Mouse (Mus musculus): ENCODE results near the gene Popdc2.
"Not testable (repeated sequence)": the region's sequence is repeated elsewhere in the genome, so short reads cannot be mapped to it uniquely, and the experiment has no call there.

Popdc2 gene

DNA sequence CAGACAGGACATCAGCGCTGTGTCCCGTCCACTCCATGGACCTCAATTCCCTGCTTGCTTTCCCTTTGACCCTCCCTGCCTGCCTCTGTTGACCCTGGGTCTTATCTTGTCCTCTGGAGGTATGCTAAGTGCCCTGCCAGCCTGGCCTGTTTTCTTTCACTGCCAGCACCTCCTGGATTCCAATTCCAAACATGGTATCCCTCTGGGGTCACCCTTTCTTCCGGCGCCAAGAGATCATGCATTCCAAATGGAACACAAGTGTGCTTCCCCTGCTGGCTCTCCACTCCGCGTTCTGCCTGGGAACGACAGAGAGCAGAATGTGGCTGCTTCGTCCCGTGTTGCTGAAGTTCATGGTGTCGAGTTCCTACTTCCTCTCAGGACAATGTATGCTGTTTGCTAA is at the start of gene Popdc2:
Gene Popdc2 (plus strand): TSS at position 277 of the 400 bp plus-strand sequence.
- in situ Hi-C loops (cut with MseI, MboI): no loop called here

DNA sequence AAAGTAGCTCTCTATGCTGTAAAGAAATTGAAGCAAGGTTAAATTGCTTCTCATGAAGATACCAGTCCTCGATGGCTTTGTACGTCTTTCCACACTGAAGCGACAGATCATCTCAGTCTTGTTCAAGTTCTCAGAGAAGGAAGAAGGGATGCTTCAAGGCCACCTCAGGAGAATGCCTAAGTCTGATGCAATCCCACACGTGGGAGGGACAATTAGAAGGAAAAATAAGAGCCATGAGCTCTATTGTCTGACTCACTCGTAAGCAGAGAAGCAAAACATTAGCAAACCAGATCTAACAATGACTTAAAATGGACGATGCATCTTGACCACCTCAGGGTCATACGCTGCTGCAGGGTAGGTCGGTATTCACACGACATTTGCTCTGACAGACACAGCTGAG is 43.5 kb upstream of the Popdc2 start:
- in situ Hi-C loops (cut with MseI, MboI): no loop called here

GRCm38 (mm10) chr16:38319087-38319486 is 42.9 kb upstream of the Popdc2 start:
- in situ Hi-C loops (cut with MseI, MboI): no loop called here

DNA sequence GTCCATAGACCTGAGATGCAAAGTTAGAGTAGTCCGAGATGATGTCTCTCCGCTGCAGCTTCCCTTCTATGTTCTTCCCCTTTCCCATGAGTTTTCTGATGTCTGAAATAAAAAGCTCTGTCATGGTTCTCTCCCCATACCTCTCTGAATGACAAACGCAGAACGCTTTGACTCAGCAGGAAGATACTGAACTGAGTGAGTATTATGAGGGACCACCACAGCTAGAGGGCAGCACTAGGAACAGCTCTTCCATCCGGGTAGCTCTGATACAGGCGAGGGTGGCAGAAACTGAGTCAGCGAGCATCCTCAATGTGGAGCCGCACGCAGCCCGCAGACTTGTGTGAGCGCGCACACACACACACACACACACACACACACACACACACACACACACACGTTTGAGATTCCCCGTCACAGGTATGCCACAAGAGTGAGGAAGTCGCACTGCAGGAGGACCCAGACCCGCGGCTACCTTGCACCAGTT is 40.5 kb upstream of the Popdc2 start:
- in situ Hi-C loops (cut with MseI, MboI): no loop called here

DNA sequence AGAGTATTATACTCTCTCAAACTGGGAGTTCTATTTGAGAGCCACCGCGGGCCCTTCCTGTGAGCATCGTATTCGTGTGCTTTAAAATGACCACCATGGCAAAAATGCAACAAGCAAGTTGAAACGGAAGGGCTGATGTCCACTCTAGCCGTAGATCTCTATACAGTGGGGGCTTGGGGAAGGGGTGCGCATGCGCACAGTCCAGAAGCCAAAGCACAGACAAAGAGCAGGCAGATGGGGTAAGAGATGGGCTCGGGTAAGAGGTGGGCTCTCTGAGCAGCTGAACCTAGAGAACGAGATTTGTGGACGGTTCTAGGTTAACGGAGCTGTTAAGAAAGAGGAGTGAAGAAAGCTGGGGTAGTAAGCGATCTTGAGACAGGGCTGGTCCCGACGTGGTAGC is 37.7 kb upstream of the Popdc2 start:
- in situ Hi-C loops (cut with MseI, MboI): no loop called here

GRCm38 (mm10) chr16:38326778-38327397 is 35.1 kb upstream of the Popdc2 start:
- in situ Hi-C loops (cut with MseI, MboI): no loop called here

GRCm38 (mm10) chr16:38329340-38329739 is 32.7 kb upstream of the Popdc2 start:
- in situ Hi-C loops (cut with MseI, MboI): no loop called here

- in situ Hi-C loops (cut with MseI, MboI): no loop called here
Observed at GRCm38 (mm10) chr16:38334431-38334830, 27.6 kb upstream of the Popdc2 start.

- in situ Hi-C loops (cut with MseI, MboI): not testable (repeated sequence)
Observed at GRCm38 (mm10) chr16:38338077-38338476, 23.9 kb upstream of the Popdc2 start.

DNA sequence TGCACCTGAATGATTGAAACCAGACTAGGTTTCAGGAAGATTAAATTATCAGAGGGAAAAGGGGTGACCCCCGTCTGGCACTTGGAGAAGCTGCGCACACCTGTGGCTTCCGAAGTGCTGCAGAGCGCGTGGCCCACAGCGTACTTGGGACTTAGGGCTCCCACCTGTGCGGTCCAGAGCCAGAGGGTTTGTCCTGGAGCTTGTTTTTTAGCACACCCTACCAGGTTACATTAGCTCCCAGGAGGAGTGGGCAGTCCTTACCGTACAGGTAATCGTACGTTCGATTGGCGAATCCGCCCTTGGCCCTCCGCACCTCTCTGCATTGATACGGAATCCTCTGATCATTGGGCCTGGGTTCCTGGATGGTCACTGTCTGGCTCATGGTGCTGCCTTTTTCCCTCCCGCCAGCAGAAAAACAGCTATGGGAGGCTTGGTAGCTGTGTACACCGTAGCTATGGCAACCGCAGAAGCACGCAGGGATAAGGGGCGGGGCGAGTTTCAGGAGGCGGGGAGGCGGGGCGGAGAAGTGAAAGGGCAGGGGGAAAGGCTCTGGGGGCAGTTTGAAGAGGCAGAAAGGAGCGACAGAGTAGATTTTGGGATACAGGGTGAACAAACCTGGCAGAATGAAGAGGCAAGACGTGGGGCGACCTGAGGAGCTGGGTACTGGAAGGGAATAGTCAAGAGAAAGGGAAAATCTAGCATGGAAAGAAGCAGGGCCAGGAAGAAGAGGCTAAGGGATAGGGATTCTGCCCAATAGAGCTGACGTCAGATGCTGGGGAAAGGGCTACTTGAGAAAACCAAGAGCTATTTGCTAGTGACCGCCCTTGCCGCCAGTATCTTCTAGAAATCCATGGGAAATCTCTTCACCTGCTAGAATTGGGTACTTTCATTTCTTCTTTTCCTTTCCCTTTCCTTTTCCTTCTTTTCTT is 20.3 kb upstream of the Popdc2 start, which contains the start of gene Maats1:
Gene Maats1 (minus strand): TSS at position 748 of the 929 bp plus-strand sequence.
- in situ Hi-C loops (cut with MseI, MboI): loop anchor here in 1 of 2 experiments (10.0 kb wide), 1 partner anchor 143 kb away; no protein-coding TSS in a partner anchor

DNA sequence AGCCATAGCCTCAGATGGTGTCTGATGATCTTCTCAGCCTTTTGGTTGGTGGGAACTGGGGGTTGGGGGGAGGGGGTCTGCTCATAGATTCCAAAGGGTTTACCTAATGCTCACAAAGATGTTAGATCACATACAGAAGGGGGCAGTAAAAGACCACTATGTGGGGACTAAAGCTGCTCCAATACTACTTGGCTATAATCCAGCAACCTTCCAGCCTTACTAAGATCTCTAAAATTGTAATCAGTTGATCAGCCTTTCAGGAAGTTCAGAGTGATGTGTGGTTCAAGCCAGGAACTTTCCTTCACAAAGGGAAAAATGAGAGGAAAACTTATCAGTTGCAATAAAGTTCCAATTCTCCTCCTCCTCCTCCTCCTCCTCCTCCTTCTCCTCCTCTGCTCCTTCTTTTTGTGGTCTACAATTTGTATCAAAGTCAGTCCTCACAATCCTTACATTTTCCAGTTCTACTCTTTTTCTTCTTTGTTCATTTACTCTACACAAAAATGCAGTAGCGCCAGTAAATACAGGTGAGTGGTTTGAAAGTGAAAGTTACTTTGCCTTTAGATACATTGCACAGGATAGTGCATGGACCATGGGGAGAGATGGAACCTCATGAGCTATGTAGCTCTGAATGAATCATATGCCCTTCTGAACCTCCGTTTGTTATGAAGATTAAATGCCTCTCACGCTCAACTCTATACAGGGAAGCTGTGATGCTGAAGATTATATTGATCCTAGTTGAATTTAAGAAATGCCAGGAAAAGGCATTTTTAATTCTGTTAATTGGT is 16.9 kb upstream of the Popdc2 start:
- in situ Hi-C loops (cut with MseI, MboI): loop anchor here (5.0 to 10.0 kb wide), 2 partner anchors 140 to 142 kb away; no protein-coding TSS in a partner anchor

DNA sequence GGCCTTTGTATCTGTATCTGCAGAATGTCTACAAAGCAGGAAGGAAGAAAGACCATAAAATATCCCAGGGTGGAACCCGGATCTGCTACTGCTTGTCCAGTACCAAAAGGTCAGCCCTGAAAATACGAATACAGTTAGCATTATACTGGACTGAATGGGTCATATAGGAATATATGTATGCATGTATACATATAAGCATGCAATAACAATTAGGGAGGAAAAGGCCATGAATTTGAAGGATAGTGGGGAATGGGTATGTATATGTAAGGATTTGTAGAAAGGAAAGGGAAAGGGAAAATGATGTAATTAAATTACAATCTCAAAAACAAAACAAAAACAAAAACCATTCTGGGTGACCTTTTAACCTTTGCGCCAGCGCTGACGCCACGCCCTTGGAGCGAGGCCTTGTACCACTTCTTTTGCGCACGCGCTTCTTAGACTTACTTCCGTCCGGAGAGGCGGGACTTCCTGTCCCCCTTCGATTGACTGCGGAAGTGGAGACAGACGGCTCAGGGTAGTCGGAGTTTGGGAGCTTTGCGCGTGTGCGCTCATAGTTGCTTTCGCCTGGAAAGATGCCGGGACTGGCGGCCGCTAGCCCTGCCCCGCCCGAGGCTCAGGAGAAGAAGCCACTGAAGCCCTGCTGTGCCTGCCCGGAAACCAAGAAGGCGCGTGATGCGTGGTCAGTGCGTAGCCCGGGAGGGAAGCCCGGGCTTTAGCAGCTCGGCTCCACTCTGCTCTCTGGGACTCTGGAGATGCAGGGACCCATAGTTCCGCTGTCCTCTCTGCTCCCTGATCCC is 15.3 kb upstream of the Popdc2 start, which contains the start of the genes Cox17 and Gm21987:
Gene Cox17 (plus strand): TSS at position 463 of the 797 bp plus-strand sequence.
Gene Gm21987 (plus strand): TSS at position 512 of the 797 bp plus-strand sequence.
- in situ Hi-C loops (cut with MseI, MboI): loop anchor here (5.0 to 10.0 kb wide), 2 partner anchors 138 to 141 kb away; no protein-coding TSS in a partner anchor

- in situ Hi-C loops (cut with MseI, MboI): loop anchor here (5.0 to 10.0 kb wide), 2 partner anchors 137 to 140 kb away; no protein-coding TSS in a partner anchor
Observed at GRCm38 (mm10) chr16:38347588-38347987, 14.4 kb upstream of the Popdc2 start.

GRCm38 (mm10) chr16:38348217-38348761 is 13.7 kb upstream of the Popdc2 start:
- in situ Hi-C loops (cut with MseI, MboI): loop anchor here (5.0 to 10.0 kb wide), 2 partner anchors 137 to 139 kb away; no protein-coding TSS in a partner anchor

GRCm38 (mm10) chr16:38349881-38350280 is 12.1 kb upstream of the Popdc2 start:
- in situ Hi-C loops (cut with MseI, MboI): loop anchor here (5.0 to 10.0 kb wide), 2 partner anchors 135 to 137 kb away; no protein-coding TSS in a partner anchor

DNA sequence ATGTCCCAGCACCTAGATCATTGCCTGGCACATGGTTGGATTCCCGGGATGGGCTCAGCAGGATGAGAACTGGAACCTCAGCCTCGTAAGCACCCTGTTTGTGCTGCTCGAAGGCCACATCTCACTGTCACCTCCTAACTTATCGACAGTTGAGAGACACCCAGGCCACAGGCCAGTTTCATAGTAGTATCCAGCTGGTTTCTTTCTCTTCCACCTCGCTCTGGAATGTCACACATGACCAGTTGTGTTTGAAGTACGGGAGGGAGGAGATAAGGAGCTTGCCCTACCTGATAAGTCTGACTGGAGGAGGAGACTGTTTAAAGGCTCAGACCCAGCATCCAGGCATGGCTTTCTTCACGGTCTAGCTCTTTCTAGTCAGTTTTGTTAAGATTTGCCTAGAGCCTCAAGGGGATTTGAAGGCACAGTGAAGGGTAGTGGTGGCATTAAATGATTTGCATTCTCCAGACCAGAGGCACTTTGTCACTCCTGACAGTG is 11.6 kb upstream of the Popdc2 start:
- in situ Hi-C loops (cut with MseI, MboI): no loop called here

DNA sequence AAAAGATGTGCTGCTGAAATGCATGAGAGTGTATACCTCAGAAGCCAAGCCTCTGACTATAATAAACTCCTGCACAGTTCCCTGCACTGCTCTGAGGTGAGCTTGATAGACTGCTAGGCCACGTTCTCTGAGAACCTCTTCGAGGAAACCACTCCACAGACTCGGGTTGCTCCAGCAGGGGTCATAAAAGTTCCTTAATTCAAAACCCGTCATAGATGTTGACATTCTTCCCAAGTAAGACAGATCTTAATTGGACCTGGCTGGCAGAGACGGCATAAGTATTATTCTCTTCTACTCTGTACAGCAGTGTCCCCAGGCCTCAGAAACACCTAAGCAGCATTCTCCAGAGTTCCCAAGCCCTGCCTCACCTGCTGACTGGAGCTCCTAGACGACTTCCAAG is 11.1 kb upstream of the Popdc2 start:
- in situ Hi-C loops (cut with MseI, MboI): no loop called here

DNA sequence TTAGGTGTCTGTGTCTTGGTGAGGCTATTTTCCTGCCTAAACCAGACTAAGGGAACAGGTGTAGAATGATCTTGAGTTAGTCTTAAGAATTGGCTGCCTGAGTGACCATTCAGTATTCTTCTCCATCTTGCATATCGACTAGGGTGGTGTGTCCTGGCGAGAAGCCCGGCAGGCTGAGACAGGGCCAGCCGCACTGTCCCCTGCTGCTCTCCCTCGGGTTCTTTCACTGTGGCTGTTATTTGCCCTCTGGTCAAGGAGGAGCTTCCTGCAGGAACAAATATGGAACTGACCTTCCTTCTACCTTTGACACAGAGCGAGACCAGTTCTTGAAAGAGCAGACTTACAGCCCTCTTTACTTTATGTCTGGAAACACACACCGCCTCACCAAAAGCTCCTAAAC is 10.0 kb upstream of the Popdc2 start:
- in situ Hi-C loops (cut with MseI, MboI): no loop called here

DNA sequence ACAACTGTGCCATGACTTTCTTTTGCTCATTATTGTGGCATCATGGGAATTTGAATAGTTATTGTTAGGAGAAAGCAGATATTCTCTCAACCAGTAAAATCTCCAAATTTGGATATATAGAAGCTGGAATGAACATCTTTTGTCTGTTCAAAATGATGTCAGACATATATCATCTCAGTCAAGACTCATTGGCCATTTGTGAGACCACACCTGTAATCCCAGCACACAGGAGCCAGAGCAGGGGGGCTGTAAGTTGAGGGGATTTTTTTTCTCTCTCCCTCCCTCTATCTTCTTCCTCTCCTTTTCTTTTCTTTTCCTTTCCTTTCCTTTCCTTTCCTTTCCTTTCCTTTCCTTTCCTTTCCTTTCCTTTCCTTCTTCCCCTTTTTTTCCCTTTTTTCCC is 9.2 kb upstream of the Popdc2 start:
- in situ Hi-C loops (cut with MseI, MboI): no loop called here

DNA sequence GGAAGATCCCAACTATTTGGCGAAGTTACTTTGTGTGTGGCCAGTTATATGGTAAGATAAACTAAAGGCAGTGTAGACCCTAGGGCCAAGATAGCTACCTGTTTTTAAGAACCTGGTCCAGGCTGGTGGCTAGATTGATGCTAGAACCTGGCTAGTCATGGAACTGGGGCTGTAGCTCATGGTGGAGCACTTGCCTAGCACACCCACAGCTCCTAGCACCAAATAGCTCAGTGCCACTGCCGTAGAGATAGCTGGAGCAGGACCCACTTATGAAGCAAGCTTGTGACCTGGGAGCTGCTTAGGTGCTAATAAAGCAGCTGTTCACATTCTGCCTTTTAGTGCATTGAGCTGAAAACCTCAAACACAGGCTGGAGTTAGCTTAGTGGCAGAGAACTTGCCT is 8.4 kb upstream of the Popdc2 start:
- in situ Hi-C loops (cut with MseI, MboI): no loop called here
